Mouse (Mus musculus) macrophage (primary cell): ENCODE measurements around the gene Alb. TPM values are rescaled to one million over a fixed set of nuclear protein-coding genes. Genes with fewer than 3 reads are reported as not detected.

ENCODE experiments used
- H3K27ac ChIP-seq: fragments of 350-480 bp; formaldehyde crosslinking; 2 replicates; pipeline ENCODE4 v1.9.0; 2021
- H3K36me3 ChIP-seq: fragments of 350-480 bp; formaldehyde crosslinking; 2 replicates; pipeline ENCODE4 v1.9.0; 2021; ENCODE audit errors: inconsistent target
- H3K4me3 ChIP-seq: fragments of 350-480 bp; formaldehyde crosslinking; 2 replicates; pipeline ENCODE4 v1.9.0; 2021; ENCODE audit errors: inconsistent target
- H3K79me2 ChIP-seq: fragments of 350-480 bp; formaldehyde crosslinking; 2 replicates; pipeline ENCODE4 v1.9.0; 2021; ENCODE audit errors: inconsistent target
- WGBS: methylation state at CpG from one replicate; pipeline ENCODE4 v1.1.7; 2026; ENCODE audit warnings: inconsistent platforms; ENCODE audit not compliant: missing documents; 5-methylcytosine and 5-hydroxymethylcytosine counted together
- polyA plus RNA-seq: library from polyadenylated mRNA; stranded (reverse); fragments of 250-400 nt; gene quantifications from 3 replicates; pipeline ENCODE4 v1.2.4, GENCODE M21; 2018; ENCODE audit warnings: inconsistent platforms

The Alb gene
- polyA plus RNA-seq, 1 experiment from 2014 or later = not detected

GRCm38 (mm10) chr5:90509828-90510592 lies 49.3 kb downstream of the Alb start:
- Histone ChIP-seq H3K4me3 (no peak overlapping the region), H3K27ac (no peak overlapping the region), H3K36me3 (no peaks in the 10 kb centered on the region), H3K79me2 (no peaks in the 10 kb centered on the region)
- 96% methylated on average over 5 of the region's 5 CpGs for WGBS

GRCm38 (mm10) chr5:90512288-90512955 lies 51.7 kb downstream of the Alb start:
- 91% methylated on average over 6 of the region's 6 CpGs for WGBS
- Histone ChIP-seq H3K27ac (no peak overlapping the region), H3K4me3 (no peak overlapping the region)

GRCm38 (mm10) chr5:90515561-90515960 lies 54.9 kb downstream of the Alb start:
- whole genome bisulfite sequencing = 93% methylated on average over 6 of the region's 6 CpGs
- no peaks in the 10 kb centered on the region for H3K79me2 ChIP-seq
- H3K27ac ChIP-seq = no peak overlapping the region
- no peak overlapping the region for H3K4me3 ChIP-seq
- H3K36me3 ChIP-seq = no peaks in the 10 kb centered on the region

More at GRCm38 (mm10) chr5:90512288-90512955, 51.7 kb downstream of the Alb start:
- Histone ChIP-seq H3K36me3 (no peaks in the 10 kb centered on the region), H3K79me2 (no peaks in the 10 kb centered on the region)

GRCm38 (mm10) chr5:90518356-90519100 lies 57.8 kb downstream of the Alb start, which contains the start of gene Afm:
Afm (plus strand) TSS chr5:90518932.
- WGBS = 94% methylated on average over 5 of the region's 6 CpGs
- H3K79me2 ChIP-seq = no peaks in the 10 kb centered on the region
- H3K27ac ChIP-seq = no peak within 1 kb of the TSS

More at GRCm38 (mm10) chr5:90518356-90519100, 57.8 kb downstream of the Alb start, which contains the start of gene Afm:
- no peaks in the 10 kb centered on the region for H3K36me3 ChIP-seq
- H3K4me3 ChIP-seq = no peak within 1 kb of the TSS

Other genes with a start within 250 kb of the Alb start
- 4.0 to 15.1 TPM (median 7.0 TPM) in 3 replicates for gene Cox18, start 236.9 kb upstream of the Alb start, polyA plus RNA-seq
- 35.4 to 87.9 TPM (median 48.7 TPM) in 3 replicates for gene Ankrd17, start 94.3 kb upstream of the Alb start, polyA plus RNA-seq
- gene Gm9958, start 93.7 kb upstream of the Alb start, polyA plus RNA-seq = 0.74 to 1.5 TPM (median 1.4 TPM) in 3 replicates
- gene Afp, start 29.8 kb downstream of the Alb start, polyA plus RNA-seq = 0.50 to 2.2 TPM (median 0.50 TPM) in 3 replicates
- gene Afm, start 58.0 kb downstream of the Alb start, polyA plus RNA-seq = not detected in 3 replicates
- gene 5830473C10Rik, start 100.2 kb downstream of the Alb start, polyA plus RNA-seq = not detected in 3 replicates
- gene Rassf6, start 179.8 kb downstream of the Alb start, polyA plus RNA-seq = not detected in 3 replicates